15 mouse cellular contexts compared by ENCODE assay signal in the genomic region with DNA sequence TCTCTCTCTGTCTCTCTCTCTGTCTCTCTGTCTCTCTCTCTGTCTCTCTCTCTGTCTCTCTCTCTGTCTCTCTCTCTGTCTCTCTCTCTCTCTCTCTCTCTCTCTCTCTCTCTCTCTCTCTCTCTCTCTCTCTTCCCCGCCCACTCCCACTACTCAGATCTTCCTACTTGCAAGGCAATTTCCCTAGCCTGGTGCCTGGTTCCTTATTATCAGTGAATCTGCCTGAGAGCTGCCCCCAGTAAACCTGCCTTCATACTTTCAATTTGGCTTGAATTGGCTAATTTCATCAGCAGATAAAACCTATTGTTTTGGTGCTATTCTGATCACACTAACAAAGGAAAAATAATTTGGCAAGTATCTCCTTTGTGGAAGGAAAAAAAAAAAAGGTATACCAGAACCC. TPM values are rescaled to one million over a fixed set of nuclear protein-coding genes. Genes with fewer than 3 reads are reported as not detected.
"Had no signal": no experiment of that assay in that cellular context is flagged by ENCODE, and none has a peak within 500 bp of the region (broad histone marks: within the 10 kb centered on the region; RNA-seq: fewer than 3 reads in every experiment).

No protein-coding gene starts in this region.

RNA-seq across cellular contexts. Expression of gene A430078G23Rik, which starts 39.8 kb away (rescaled TPM):
- total RNA-seq: gastrocnemius, adult 8-10 months; hindbrain, postnatal 0 days; layer of hippocampus, adult 18-20 months; layer of hippocampus, adult 8-10 months; left cerebral cortex, adult 18-20 months; left cerebral cortex, adult 8-10 months; left cerebral cortex, postnatal 10 days; left cerebral cortex, postnatal 25 days had no signal
- polyA plus RNA-seq: heart, embryonic 12.5 days; heart, embryonic 14.5 days; hindbrain, embryonic 11.5 days; hindbrain, embryonic 13.5 days; hindbrain, embryonic 15.5 days; hindbrain, postnatal 0 days; intestine, embryonic 14.5 days; limb, embryonic 11.5 days had no signal
